Mouse (Mus musculus): ENCODE measurements around the gene Mum1.

Mum1 gene

GRCm38 (mm10) chr10:80226416-80227165 is at the start of gene Mum1:
Mum1 (plus strand) TSS chr10:80226434.
- DNase-seq (ENCODE audit: low spot score in 2 of 2): peak; percentile 97 to 98

GRCm38 (mm10) chr10:80177441-80178279 is 48.6 kb upstream of the Mum1 start:
- no peak for DNase-seq (ENCODE audit: low spot score in 2 of 2)

- DNase-seq (ENCODE audit: low spot score in 2 of 2): no peak
These were observed 46.9 kb upstream of the Mum1 start, which contains the start of gene Efna2 for GRCm38 (mm10) chr10:80179068-80180051. Efna2 (plus strand) TSS chr10:80179482.

- DNase-seq (ENCODE audit: low spot score in 2 of 2): no peak
These were observed 45.9 kb upstream of the Mum1 start for GRCm38 (mm10) chr10:80180288-80180687.

- no peak for DNase-seq (ENCODE audit: low spot score in 2 of 2)
These were observed 45.4 kb upstream of the Mum1 start for GRCm38 (mm10) chr10:80180823-80181222.

GRCm38 (mm10) chr10:80182547-80182946 is 43.7 kb upstream of the Mum1 start:
- DNase-seq (ENCODE audit: low spot score in 2 of 2): no peak

GRCm38 (mm10) chr10:80186649-80187048 is 39.6 kb upstream of the Mum1 start:
- no peak for DNase-seq (ENCODE audit: low spot score in 2 of 2)

- DNase-seq (ENCODE audit: low spot score in 2 of 2): no peak
These were observed 38.5 kb upstream of the Mum1 start for GRCm38 (mm10) chr10:80187739-80188138.

- DNase-seq (ENCODE audit: low spot score in 2 of 2): no peak
These were observed 37.7 kb upstream of the Mum1 start for GRCm38 (mm10) chr10:80188453-80189024.

- no peak for DNase-seq (ENCODE audit: low spot score in 2 of 2)
These were observed 36.2 kb upstream of the Mum1 start for GRCm38 (mm10) chr10:80189999-80190398.

- DNase-seq (ENCODE audit: low spot score in 2 of 2): no peak
These were observed 35.7 kb upstream of the Mum1 start for GRCm38 (mm10) chr10:80190491-80191051.

GRCm38 (mm10) chr10:80193976-80194375 is 32.3 kb upstream of the Mum1 start:
- no peak for DNase-seq (ENCODE audit: low spot score in 2 of 2)

GRCm38 (mm10) chr10:80194441-80194840 is 31.8 kb upstream of the Mum1 start:
- DNase-seq (ENCODE audit: low spot score in 2 of 2): no peak

- DNase-seq (ENCODE audit: low spot score in 2 of 2): no peak
These were observed 30.1 kb upstream of the Mum1 start for GRCm38 (mm10) chr10:80196167-80196566.

- DNase-seq (ENCODE audit: low spot score in 2 of 2): no peak
These were observed 29.3 kb upstream of the Mum1 start for GRCm38 (mm10) chr10:80196778-80197581.

GRCm38 (mm10) chr10:80199440-80200008 is 26.7 kb upstream of the Mum1 start:
- no peak for DNase-seq (ENCODE audit: low spot score in 2 of 2)

- DNase-seq (ENCODE audit: low spot score in 2 of 2): no peak
These were observed 25.7 kb upstream of the Mum1 start for GRCm38 (mm10) chr10:80200485-80200884.

GRCm38 (mm10) chr10:80204055-80204454 is 22.2 kb upstream of the Mum1 start:
- DNase-seq (ENCODE audit: low spot score in 2 of 2): no peak

GRCm38 (mm10) chr10:80207201-80207600 is 19.0 kb upstream of the Mum1 start:
- no peak for DNase-seq (ENCODE audit: low spot score in 2 of 2)

GRCm38 (mm10) chr10:80207676-80208075 is 18.6 kb upstream of the Mum1 start:
- DNase-seq (ENCODE audit: low spot score in 2 of 2): no peak

All from frontal cortex, postnatal 14 days (tissue).